Mouse (Mus musculus): ENCODE results near the gene Snapc2.

DNA sequence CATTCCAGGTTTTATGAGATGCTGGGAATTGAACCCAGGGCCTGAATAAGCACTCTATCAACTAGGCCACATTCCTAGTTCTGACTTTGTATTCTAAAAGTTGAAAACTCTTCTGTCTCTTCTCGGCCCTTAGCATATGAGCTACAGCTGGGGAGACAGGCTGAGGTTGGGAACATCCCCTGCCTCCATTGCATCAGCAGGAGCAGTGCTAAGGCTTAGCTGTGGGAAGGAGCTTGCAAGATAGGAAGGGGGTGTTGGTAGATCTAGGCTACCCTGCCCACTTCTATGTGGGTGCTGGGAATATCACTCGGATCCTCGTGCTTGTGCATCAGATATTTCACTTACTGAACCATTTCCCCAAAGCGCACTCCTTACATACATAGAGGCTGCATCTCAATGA lies 25.0 kb upstream of the Snapc2 start:
- TF ChIP-seq MYOD1 (IDR thresholded peaks at IDR 0.05; ENCODE audit: control insufficient read depth, insufficient read length, low read depth) (no peak), CTCF (IDR thresholded peaks at IDR 0.05; ENCODE audit: control insufficient read depth, insufficient read depth, insufficient read length) (no peak), USF1 (IDR thresholded peaks at IDR 0.05; ENCODE audit: low read depth) (no peak), MAX (IDR thresholded peaks at IDR 0.05) (no peak)

Data from C2C12 (cell line).